Mouse (Mus musculus) intestine, embryonic 14.5 days (tissue): ENCODE measurements around the gene Arl6ip6. TPM values are rescaled to one million over a fixed set of nuclear protein-coding genes. Genes with fewer than 3 reads are reported as not detected.

ENCODE experiments used
- ATAC-seq: fragments of 200-750 bp; cut with Nextera tagmentation; replicated peaks from 2 replicates; pipeline ENCODE4 v1.8.0; 2017; ENCODE audit warnings: low read depth, moderate number of reproducible peaks, moderate TSS enrichment, moderate library complexity; ENCODE audit not compliant: low FRiP score, low TSS enrichment
- DNase-seq: peaks from one replicate; pipeline ENCODE4 v3.0.0-alpha.2; 2018; ENCODE audit warnings: low spot score
- H3K27ac ChIP-seq: fragments of 300-500 bp; sonication (generic); 2 replicates; pipeline ENCODE4 v1.5.1; 2014; ENCODE audit warnings: low read depth, mild to moderate bottlenecking, control low read depth
- H3K27me3 ChIP-seq: fragments of 300-500 bp; sonication (generic); replicated peaks from 2 replicates; pipeline ENCODE4 v1.6.1; 2014; ENCODE audit warnings: low read length, control low read depth; ENCODE audit not compliant: control insufficient read depth, insufficient read depth
- H3K36me3 ChIP-seq: fragments of 300-500 bp; sonication (generic); 2 replicates; pipeline ENCODE4 v1.6.1; 2014; ENCODE audit warnings: low read length, control low read depth; ENCODE audit not compliant: control insufficient read depth, insufficient read depth
- H3K4me1 ChIP-seq: fragments of 300-500 bp; sonication (generic); replicated peaks from 2 replicates; pipeline ENCODE4 v1.6.1; 2014; ENCODE audit warnings: low read length, control low read depth, mixed read lengths; ENCODE audit not compliant: control insufficient read depth, insufficient read depth
- H3K4me2 ChIP-seq: fragments of 300-500 bp; sonication (generic); 2 replicates; pipeline ENCODE4 v1.6.1; 2014; ENCODE audit warnings: low read length
- H3K4me3 ChIP-seq: fragments of 300-500 bp; sonication (generic); 2 replicates; pipeline ENCODE4 v1.5.1; 2014; ENCODE audit warnings: low read depth, low read length, control low read depth, mixed read lengths
- H3K9ac ChIP-seq: fragments of 300-500 bp; sonication (generic); 2 replicates; pipeline ENCODE4 v1.6.1; 2014; ENCODE audit warnings: mild to moderate bottlenecking, low read length
- H3K9me3 ChIP-seq: fragments of 300-500 bp; sonication (generic); 2 replicates; pipeline ENCODE4 v1.6.1; 2016; ENCODE audit warnings: low read length, control low read depth; ENCODE audit not compliant: control insufficient read depth
- WGBS: fragments of 180-500 bp; shearing (Covaris S2); extraction: QIAGEN DNeasy Blood & Tissue Kit; methylation state at CpG from one replicate; pipeline ENCODE4 v1.1.7; 2014; 5-methylcytosine and 5-hydroxymethylcytosine counted together
- polyA plus RNA-seq: library from polyadenylated mRNA; unstranded; fragments of >200 nt; fragmentation: Nextera tagmentation; extraction: Ambion mirVana; gene quantifications from 2 replicates; pipeline ENCODE4 v1.2.1, GENCODE M21; 2014

Gene Arl6ip6
- polyA plus RNA-seq, result 40.3 and 44.9 TPM in 2 replicates

GRCm38 (mm10) chr2:53191523-53192220, at the start of gene Arl6ip6:
Arl6ip6 (plus strand) TSS chr2:53191726.
- no peaks in the 10 kb centered on the region for H3K27me3 ChIP-seq
- DNase-seq (peak; percentile 99), ATAC-seq (peak; percentile 92)
- peak within 1 kb of the TSS; percentile 92 for H3K4me3 ChIP-seq
- peak within 1 kb of the TSS; percentile 81 for H3K4me2 ChIP-seq
- H3K36me3 ChIP-seq, result peaks cover 48% of the 10 kb centered on the region
- peak within 1 kb of the TSS; percentile 97 for H3K27ac ChIP-seq
- peak within 1 kb of the TSS; percentile 87 for H3K9ac ChIP-seq
- H3K9me3 ChIP-seq, result no peaks in the 10 kb centered on the region
- WGBS, result under 1% methylated on average over 80 of the region's 82 CpGs
- H3K4me1 ChIP-seq, result peaks cover 8% of the 10 kb centered on the region

DNA sequence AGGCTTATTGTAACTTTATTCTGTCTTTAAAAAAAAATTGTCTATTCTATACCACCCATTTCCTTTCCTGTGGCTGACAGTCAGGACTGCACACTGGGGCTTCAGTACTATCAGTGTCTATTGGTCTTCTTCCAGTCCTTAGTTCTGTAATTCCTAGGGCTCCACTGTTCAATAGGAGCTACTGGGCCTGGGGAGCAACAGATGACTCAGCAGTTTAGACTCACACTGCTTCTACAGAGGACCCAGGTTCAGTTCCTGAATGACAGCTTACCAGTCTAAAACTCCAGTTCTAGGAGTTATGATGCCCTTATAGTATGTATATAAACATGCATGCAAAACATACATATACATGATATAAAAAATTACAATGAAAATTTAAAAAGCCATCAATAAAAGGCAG, 44.7 kb upstream of the Arl6ip6 start:
- Histone ChIP-seq H3K27me3 (no peaks in the 10 kb centered on the region), H3K36me3 (peaks cover 77% of the 10 kb centered on the region), H3K27ac (no peak overlapping the region), H3K4me1 (no peaks in the 10 kb centered on the region), H3K4me3 (no peak overlapping the region), H3K9me3 (no peaks in the 10 kb centered on the region), H3K4me2 (no peak overlapping the region), H3K9ac (no peak overlapping the region)
- ATAC-seq (no peak), DNase-seq (no peak)

GRCm38 (mm10) chr2:53173966-53174365, 17.6 kb upstream of the Arl6ip6 start:
- Histone ChIP-seq H3K27me3 (no peaks in the 10 kb centered on the region), H3K36me3 (peaks cover 34% of the 10 kb centered on the region), H3K27ac (no peak overlapping the region), H3K4me3 (no peak overlapping the region), H3K9me3 (no peaks in the 10 kb centered on the region), H3K4me2 (no peak overlapping the region), H3K4me1 (no peaks in the 10 kb centered on the region), H3K9ac (no peak overlapping the region)
- DNase-seq (no peak), ATAC-seq (no peak)

DNA sequence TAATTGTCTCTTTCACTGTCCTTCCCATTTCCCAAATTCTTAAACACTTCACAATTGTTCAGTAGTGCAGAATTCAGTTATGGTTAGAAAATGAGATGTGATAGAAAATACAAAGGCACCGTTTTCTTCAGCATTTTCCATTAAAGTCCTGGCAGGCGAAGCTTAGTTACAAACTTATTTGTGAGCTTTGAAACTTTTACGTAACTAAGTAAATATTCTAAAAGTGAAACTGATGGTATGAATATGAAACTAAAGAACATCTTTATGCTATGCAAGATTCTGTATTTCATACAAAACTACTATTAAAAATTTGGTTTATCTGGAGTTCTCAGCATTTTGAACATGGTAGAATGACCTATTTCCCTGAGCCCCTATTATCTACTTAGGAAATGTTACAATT, 12.6 kb upstream of the Arl6ip6 start:
- no peak overlapping the region for H3K4me3 ChIP-seq
- H3K9ac ChIP-seq, result no peak overlapping the region
- no peak for ATAC-seq
- no peaks in the 10 kb centered on the region for H3K4me1 ChIP-seq
- no peaks in the 10 kb centered on the region for H3K9me3 ChIP-seq
- no peak overlapping the region for H3K4me2 ChIP-seq
- H3K27me3 ChIP-seq, result no peaks in the 10 kb centered on the region
- 87% methylated on average over 3 of the region's 3 CpGs for WGBS
- DNase-seq, result no peak
- no peak overlapping the region for H3K27ac ChIP-seq
- H3K36me3 ChIP-seq, result peaks cover 26% of the 10 kb centered on the region

DNA sequence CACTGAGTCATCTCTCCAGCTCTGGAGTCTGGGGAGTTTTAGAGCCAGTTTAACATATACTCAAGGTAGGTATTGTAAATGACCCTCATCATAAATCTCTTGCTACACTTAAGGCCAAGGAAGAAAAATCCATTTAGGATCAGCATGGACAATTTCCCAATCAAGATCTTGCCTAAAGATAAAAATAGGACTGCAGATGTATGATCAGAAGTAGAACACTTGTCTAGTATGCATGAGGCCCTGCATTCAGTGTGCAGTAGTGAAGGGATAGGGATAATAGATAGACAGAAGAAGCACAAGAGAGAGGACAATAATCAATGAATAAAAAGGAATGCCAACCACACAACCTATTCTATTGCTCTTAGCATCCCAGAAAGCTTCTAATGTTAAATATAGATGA, 11.7 kb upstream of the Arl6ip6 start:
- H3K27ac ChIP-seq, result no peak overlapping the region
- H3K9me3 ChIP-seq, result no peaks in the 10 kb centered on the region
- H3K4me3 ChIP-seq, result no peak overlapping the region
- ATAC-seq, result no peak
- H3K27me3 ChIP-seq, result no peaks in the 10 kb centered on the region
- H3K4me2 ChIP-seq, result no peak overlapping the region
- DNase-seq, result no peak
- peaks cover 25% of the 10 kb centered on the region for H3K36me3 ChIP-seq
- H3K4me1 ChIP-seq, result no peaks in the 10 kb centered on the region
- no peak overlapping the region for H3K9ac ChIP-seq

- Histone ChIP-seq H3K27me3 (no peaks in the 10 kb centered on the region), H3K9me3 (no peaks in the 10 kb centered on the region), H3K4me1 (peaks cover 8% of the 10 kb centered on the region), H3K27ac (no peak overlapping the region), H3K9ac (peak overlapping the region; percentile 87), H3K36me3 (peaks cover 44% of the 10 kb centered on the region), H3K4me3 (peak overlapping the region; percentile 92), H3K4me2 (peak overlapping the region; percentile 81)
- no peak for DNase-seq
- 70% methylated on average over 3 of the region's 3 CpGs for WGBS
- no peak for ATAC-seq
Measured at GRCm38 (mm10) chr2:53189811-53190210, 1.7 kb upstream of the Arl6ip6 start.

GRCm38 (mm10) chr2:53190684-53191511, 628 bp upstream of the Arl6ip6 start, which contains the start of gene Prpf40a:
Prpf40a (minus strand) TSS chr2:53191284.
- Histone ChIP-seq H3K9me3 (no peaks in the 10 kb centered on the region), H3K9ac (peak within 1 kb of the TSS; percentile 87), H3K4me1 (peaks cover 8% of the 10 kb centered on the region), H3K36me3 (peaks cover 47% of the 10 kb centered on the region), H3K27ac (peak within 1 kb of the TSS; percentile 97), H3K4me2 (peak within 1 kb of the TSS; percentile 81), H3K27me3 (no peaks in the 10 kb centered on the region), H3K4me3 (peak within 1 kb of the TSS; percentile 92)
- under 1% methylated on average over 49 of the region's 53 CpGs for WGBS
- peak; percentile 97 for ATAC-seq
- peak; percentile 100 for DNase-seq

DNA sequence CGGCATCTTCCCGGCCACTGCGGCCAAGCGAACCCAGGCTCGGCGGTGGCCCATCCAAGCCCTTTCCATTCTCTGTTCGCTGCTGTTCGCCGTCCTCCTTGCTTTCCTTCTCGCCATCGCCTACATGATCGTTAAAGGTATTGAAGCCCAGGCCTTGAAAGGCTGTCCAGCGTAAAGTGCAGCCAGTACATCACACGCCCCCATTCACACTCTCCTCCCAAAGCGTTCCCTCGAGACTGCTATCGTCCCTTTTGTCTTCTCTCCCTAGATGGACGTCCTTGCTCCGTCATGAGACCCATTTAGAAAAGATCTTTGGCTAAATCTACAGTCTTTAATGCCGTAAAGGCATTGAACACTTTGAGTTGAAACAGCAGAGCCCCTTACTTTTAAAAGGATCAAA, 860 bp downstream of the Arl6ip6 start:
- Histone ChIP-seq H3K9ac (peak overlapping the region; percentile 70), H3K4me1 (peaks cover 8% of the 10 kb centered on the region), H3K9me3 (no peaks in the 10 kb centered on the region), H3K27ac (peak overlapping the region; percentile 97), H3K4me2 (peak overlapping the region; percentile 68), H3K27me3 (no peaks in the 10 kb centered on the region), H3K4me3 (peak overlapping the region; percentile 92), H3K36me3 (peaks cover 50% of the 10 kb centered on the region)
- 0% methylated on average over 20 of the region's 20 CpGs for WGBS
- DNase-seq (no peak), ATAC-seq (no peak)
